Mouse (Mus musculus) lung, postnatal 0 days (tissue): ENCODE results near the gene Cirbp. TPM values are rescaled to one million over a fixed set of nuclear protein-coding genes. Genes with fewer than 3 reads are reported as not detected.

Source experiments
- ATAC-seq: fragments of 200-750 bp; cut with Nextera tagmentation; 2 replicates; pipeline ENCODE4 v1.8.0; 2017; ENCODE audit warnings: moderate library complexity
- DNase-seq: peaks from one replicate; pipeline ENCODE4 v3.0.0-alpha.2; 2016; ENCODE audit warnings: low spot score
- H3K27ac ChIP-seq: fragments of 300-500 bp; sonication (generic); 2 replicates; pipeline ENCODE4 v1.5.1; 2014; ENCODE audit warnings: antibody characterized with exemption, mild to moderate bottlenecking, low read length, mixed read lengths
- H3K27me3 ChIP-seq: fragments of 300-500 bp; sonication (generic); replicated peaks from 2 replicates; pipeline ENCODE4 v1.6.1; 2014; ENCODE audit warnings: low read length, mixed read lengths; ENCODE audit not compliant: insufficient read depth
- H3K36me3 ChIP-seq: fragments of 300-500 bp; sonication (generic); 2 replicates; pipeline ENCODE4 v1.6.1; 2014; ENCODE audit warnings: low read length, mixed read lengths; ENCODE audit not compliant: insufficient read depth
- H3K4me1 ChIP-seq: fragments of 300-500 bp; sonication (generic); 2 replicates; pipeline ENCODE4 v1.6.1; 2014; ENCODE audit warnings: antibody characterized with exemption, low read depth, low read length, mixed read lengths; ENCODE audit not compliant: insufficient read depth
- H3K4me2 ChIP-seq: fragments of 300-500 bp; sonication (generic); replicated peaks from 2 replicates; pipeline ENCODE4 v1.6.1; 2014; ENCODE audit warnings: low read depth, mild to moderate bottlenecking, low read length, moderate library complexity, mixed read lengths
- H3K4me3 ChIP-seq: fragments of 300-500 bp; sonication (generic); 2 replicates; pipeline ENCODE4 v1.5.1; 2014; ENCODE audit warnings: low read depth, low read length
- H3K9ac ChIP-seq: fragments of 300-500 bp; sonication (generic); replicated peaks from 2 replicates; pipeline ENCODE4 v1.6.1; 2014; ENCODE audit warnings: low read depth, mild to moderate bottlenecking
- H3K9me3 ChIP-seq: fragments of 300-500 bp; sonication (generic); 2 replicates; pipeline ENCODE4 v1.6.1; 2016; ENCODE audit warnings: low read length, mixed read lengths
- CTCF ChIP-seq: IDR thresholded peaks from 2 replicates; pipeline ENCODE4 v1.5.1; 2016; ENCODE audit warnings: antibody characterized with exemption, mild to moderate bottlenecking
- EP300 ChIP-seq: IDR thresholded peaks from 2 replicates; pipeline ENCODE4 v1.6.1; 2016; ENCODE audit warnings: antibody characterized with exemption, mild to moderate bottlenecking, control low read depth
- WGBS: fragments of 180-500 bp; shearing (Covaris S2); extraction: QIAGEN DNeasy Blood & Tissue Kit; methylation state at CpG from one replicate; pipeline ENCODE4 v1.1.7; 2014; 5-methylcytosine and 5-hydroxymethylcytosine counted together
- polyA plus RNA-seq: library from polyadenylated mRNA; unstranded; fragments of >200 nt; fragmentation: Nextera tagmentation; extraction: Ambion mirVana; gene quantifications from 2 replicates; pipeline ENCODE4 v1.2.1, GENCODE M21; 2015

Cirbp gene
- 203 and 305 TPM in 2 replicates for polyA plus RNA-seq

GRCm38 (mm10) chr10:80165392-80166128 is at the start of gene Cirbp:
Gene Cirbp (plus strand): TSS chr10:80165985.
- peak; percentile 67 for DNase-seq
- Histone ChIP-seq H3K9ac (peak within 1 kb of the TSS; percentile 26; the same call in 1 of the 2 replicates), H3K4me2 (peak within 1 kb of the TSS; percentile 89), H3K4me3 (peak within 1 kb of the TSS; percentile 33), H3K9me3 (no peaks in the 10 kb centered on the region), H3K27ac (peak within 1 kb of the TSS; percentile 79), H3K27me3 (no peaks in the 10 kb centered on the region), H3K4me1 (peaks cover 43% of the 10 kb centered on the region), H3K36me3 (peaks cover 8% of the 10 kb centered on the region)
- TF ChIP-seq EP300 (no peak), CTCF (no peak)
- no peak for ATAC-seq
- WGBS = 27% methylated on average over 20 of the region's 20 CpGs

GRCm38 (mm10) chr10:80116563-80116926 is 49.2 kb upstream of the Cirbp start:
- Histone ChIP-seq H3K27ac (peak overlapping the region; percentile 88), H3K36me3 (0 out of 2 replicates have a peak, but pooled peaks cover under 1% of the 10 kb centered on the region), H3K4me3 (peak overlapping the region; percentile 96), H3K9ac (peak overlapping the region; percentile 92), H3K9me3 (no peaks in the 10 kb centered on the region), H3K4me2 (peak overlapping the region; percentile 83), H3K4me1 (peaks cover 10% of the 10 kb centered on the region; the same call in 1 of the 2 replicates), H3K27me3 (no peaks in the 10 kb centered on the region)
- no peak for TF ChIP-seq CTCF
- no peak for TF ChIP-seq EP300
- 2% methylated on average over 27 of the region's 27 CpGs for WGBS
- DNase-seq (no peak), ATAC-seq (no peak)

GRCm38 (mm10) chr10:80116927-80117691 is 48.7 kb upstream of the Cirbp start:
- Histone ChIP-seq H3K4me1 (peaks cover 10% of the 10 kb centered on the region; the same call in 1 of the 2 replicates), H3K4me3 (peak overlapping the region; percentile 96), H3K36me3 (0 out of 2 replicates have a peak, but pooled peaks cover 5% of the 10 kb centered on the region), H3K9me3 (no peaks in the 10 kb centered on the region), H3K27me3 (no peaks in the 10 kb centered on the region), H3K4me2 (peak overlapping the region; percentile 83), H3K27ac (peak overlapping the region; percentile 88), H3K9ac (peak overlapping the region; percentile 92)
- peak; percentile 68 for DNase-seq
- TF ChIP-seq EP300 (no peak), CTCF (peak; percentile 51)
- 2% methylated on average over 30 of the region's 30 CpGs for WGBS
- no peak for ATAC-seq

- WGBS = 27% methylated on average over 1 of the region's 1 CpGs
- peak overlapping the region; percentile 88; the same call in 1 of the 2 replicates for H3K27ac ChIP-seq
- TF ChIP-seq CTCF (no peak), EP300 (no peak)
- peak overlapping the region; percentile 96 for H3K4me3 ChIP-seq
- no peak for ATAC-seq
- no peak for DNase-seq
- no peaks in the 10 kb centered on the region for H3K27me3 ChIP-seq
- H3K4me2 ChIP-seq = peak overlapping the region; percentile 83
- H3K4me1 ChIP-seq = peaks cover 10% of the 10 kb centered on the region; the same call in 1 of the 2 replicates
- H3K9me3 ChIP-seq = no peaks in the 10 kb centered on the region
- 0 out of 2 replicates have a peak, but pooled peaks cover 5% of the 10 kb centered on the region for H3K36me3 ChIP-seq
- peak overlapping the region; percentile 92 for H3K9ac ChIP-seq
Observed at GRCm38 (mm10) chr10:80117736-80118135, 48.0 kb upstream of the Cirbp start.

GRCm38 (mm10) chr10:80118552-80118951 is 47.2 kb upstream of the Cirbp start:
- DNase-seq (no peak), ATAC-seq (no peak)
- Histone ChIP-seq H3K4me2 (no peak overlapping the region; the same call in 1 of the 2 replicates), H3K27me3 (no peaks in the 10 kb centered on the region), H3K9me3 (no peaks in the 10 kb centered on the region), H3K4me3 (peak overlapping the region; percentile 1; the same call in 1 of the 2 replicates), H3K36me3 (0 out of 2 replicates have a peak, but pooled peaks cover 5% of the 10 kb centered on the region), H3K4me1 (peaks cover 10% of the 10 kb centered on the region; the same call in 1 of the 2 replicates), H3K9ac (0 out of 2 replicates have a peak overlapping the region, but pooled peaks have one; percentile 92), H3K27ac (no peak overlapping the region)
- TF ChIP-seq CTCF (no peak), EP300 (no peak)
- WGBS = 56% methylated on average over 6 of the region's 6 CpGs

GRCm38 (mm10) chr10:80120146-80120545 is 45.6 kb upstream of the Cirbp start:
- no peak overlapping the region for H3K9ac ChIP-seq

More at GRCm38 (mm10) chr10:80120146-80120545, 45.6 kb upstream of the Cirbp start:
- no peak for ATAC-seq
- Histone ChIP-seq H3K4me3 (no peak overlapping the region), H3K27ac (no peak overlapping the region), H3K4me2 (no peak overlapping the region), H3K27me3 (no peaks in the 10 kb centered on the region), H3K9me3 (no peaks in the 10 kb centered on the region), H3K4me1 (peaks cover 10% of the 10 kb centered on the region; the same call in 1 of the 2 replicates), H3K36me3 (0 out of 2 replicates have a peak, but pooled peaks cover 5% of the 10 kb centered on the region)
- 38% methylated on average over 2 of the region's 2 CpGs for WGBS
- no peak for TF ChIP-seq EP300
- no peak for TF ChIP-seq CTCF
- no peak for DNase-seq
